Mouse (Mus musculus): ENCODE results near the gene Gm11009. TPM values are rescaled to one million over a fixed set of nuclear protein-coding genes. Genes with fewer than 3 reads are reported as not detected.

Gene Gm11009
- not detected for polyA plus RNA-seq (2012; fragmentation: generic; extraction: Trizol)

DNA sequence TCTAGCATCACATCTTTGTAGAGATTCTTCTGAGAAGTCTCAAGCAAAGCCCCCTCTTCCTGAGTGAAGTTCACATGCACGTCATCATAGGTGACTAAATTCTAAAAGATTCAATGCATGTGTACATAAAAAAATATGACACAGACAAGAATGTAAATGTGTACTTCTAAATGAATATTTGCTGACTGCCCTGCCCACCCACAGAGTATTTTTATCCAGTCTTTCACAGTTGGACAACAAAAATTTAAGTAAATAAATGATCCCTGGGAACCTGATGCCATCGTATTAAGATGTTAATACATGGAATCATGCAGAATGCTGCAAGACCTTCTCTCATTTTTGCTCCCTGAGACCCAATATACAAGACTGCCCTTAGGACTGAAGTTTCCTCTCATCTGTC lies at the start of gene Gm11009:
Gene Gm11009, minus strand, starts transcription at position 101 of the 400 bp plus-strand sequence.

Other genes with a start within 250 kb of the Gm11009 start
- not detected for gene Gm2004, start 169.7 kb downstream of the Gm11009 start, polyA plus RNA-seq (2012; fragmentation: generic; extraction: Trizol)
- gene 2210418O10Rik, start 92.9 kb downstream of the Gm11009 start, polyA plus RNA-seq (2012; fragmentation: generic; extraction: Trizol), result under 1 TPM in 1 of 2 experiments, not detected in 1; 0.99 TPM
- gene Gm14435, start 104.1 kb upstream of the Gm11009 start, polyA plus RNA-seq (2012; fragmentation: generic; extraction: Trizol), result under 1 TPM; 0.36 to 0.65 TPM
- 1 to 10 TPM in 1 of 2 experiments, under 1 TPM in 1; 0.48 to 4.8 TPM for gene Gm14434, start 167.3 kb upstream of the Gm11009 start, polyA plus RNA-seq (2012; fragmentation: generic; extraction: Trizol)
- gene Zfp967, start 201.6 kb upstream of the Gm11009 start, polyA plus RNA-seq (2012; fragmentation: generic; extraction: Trizol), result not detected